Mouse (Mus musculus) liver, embryonic 14.5 days (tissue): Measurements from ENCODE around the gene Bcl9l.

ENCODE experiments used
- CTCF ChIP-seq: IDR thresholded peaks from 2 replicates; pipeline ENCODE4 v1.5.1; 2016; ENCODE audit warnings: antibody characterized with exemption, low read depth, control low read depth
- EP300 ChIP-seq: IDR thresholded peaks from 2 replicates; pipeline ENCODE4 v1.6.1; 2016; ENCODE audit warnings: antibody characterized with exemption, low read depth

- no peak for TF ChIP-seq CTCF
- no peak for TF ChIP-seq EP300
Observed at GRCm38 (mm10) chr9:44511935-44512716, 29.5 kb downstream of the Bcl9l start.
